Mouse (Mus musculus) forebrain, postnatal 0 days (tissue): ENCODE data around the gene Snx27. TPM values are rescaled to one million over a fixed set of nuclear protein-coding genes. Genes with fewer than 3 reads are reported as not detected.

Experiments
- ATAC-seq: fragments of 200-750 bp; cut with Nextera tagmentation; 2 replicates; pipeline ENCODE4 v1.8.0; 2017; ENCODE audit warnings: mild to moderate bottlenecking, moderate library complexity
- DNase-seq: peaks from one replicate; pipeline ENCODE4 v3.0.0-alpha.2; 2015
- H3K27ac ChIP-seq: fragments of 300-500 bp; sonication (generic); 2 replicates; pipeline ENCODE4 v1.5.1; 2014; ENCODE audit warnings: low read depth, mild to moderate bottlenecking, antibody characterized with exemption, low read length, moderate library complexity, mixed read lengths
- H3K27me3 ChIP-seq: fragments of 300-500 bp; sonication (generic); 2 replicates; pipeline ENCODE4 v1.6.1; 2014; ENCODE audit warnings: mild to moderate bottlenecking, low read length, mixed read lengths; ENCODE audit not compliant: insufficient read depth
- H3K36me3 ChIP-seq: fragments of 300-500 bp; sonication (generic); 2 replicates; pipeline ENCODE4 v1.6.1; 2014; ENCODE audit warnings: mild to moderate bottlenecking, moderate library complexity; ENCODE audit not compliant: insufficient read depth
- H3K4me1 ChIP-seq: fragments of 300-500 bp; sonication (generic); 2 replicates; pipeline ENCODE4 v1.6.1; 2014; ENCODE audit warnings: antibody characterized with exemption; ENCODE audit not compliant: insufficient read depth
- H3K4me2 ChIP-seq: fragments of 300-500 bp; sonication (generic); 2 replicates; pipeline ENCODE4 v1.6.1; 2014; ENCODE audit warnings: low read depth, mild to moderate bottlenecking, moderate library complexity
- H3K4me3 ChIP-seq: fragments of 300-500 bp; sonication (generic); 2 replicates; pipeline ENCODE4 v1.5.1; 2014; ENCODE audit warnings: low read depth, low read length, mixed read lengths
- H3K9ac ChIP-seq: fragments of 300-500 bp; sonication (generic); 2 replicates; pipeline ENCODE4 v1.6.1; 2014; ENCODE audit warnings: mild to moderate bottlenecking
- H3K9me3 ChIP-seq: fragments of 300-500 bp; sonication (generic); 2 replicates; pipeline ENCODE4 v1.6.1; 2016; ENCODE audit warnings: low read length
- CTCF ChIP-seq: sonication (generic); IDR thresholded peaks from 2 replicates; pipeline ENCODE4 v1.5.1; 2016; ENCODE audit warnings: antibody characterized with exemption, control low read depth, low read depth
- WGBS: fragments of 180-500 bp; shearing (Covaris S2); extraction: QIAGEN DNeasy Blood & Tissue Kit; methylation state at CpG from one replicate; pipeline ENCODE4 v1.1.7; 2014; 5-methylcytosine and 5-hydroxymethylcytosine counted together
- polyA plus RNA-seq: library from polyadenylated mRNA; unstranded; fragments of >200 nt; fragmentation: Nextera tagmentation; extraction: Ambion mirVana; gene quantifications from 2 replicates; pipeline ENCODE4 v1.2.1, GENCODE M21; 2015
- total RNA-seq: library from RNA; depleted of rRNA; stranded (reverse); fragments of >200 nt; gene quantifications from 2 replicates; pipeline ENCODE4 v1.2.3, GENCODE M21; 2014

Snx27 gene
- total and polyA plus RNA-seq, 2 experiments from 2014 or later, result 75.2 to 80.0 TPM

- H3K4me3 ChIP-seq, result peak overlapping the region; percentile 80
- no peaks in the 10 kb centered on the region for H3K9me3 ChIP-seq
- peak; percentile 16 for ATAC-seq
- DNase-seq, result no peak
- peak overlapping the region; percentile 97 for H3K9ac ChIP-seq
- TF ChIP-seq CTCF, result 0 out of 2 replicates have a peak, but pooled peaks have one; percentile 13
- H3K4me1 ChIP-seq, result peaks cover 26% of the 10 kb centered on the region
- peaks cover 15% of the 10 kb centered on the region for H3K36me3 ChIP-seq
- WGBS, result 8% methylated on average over 8 of the region's 9 CpGs
- no peaks in the 10 kb centered on the region for H3K27me3 ChIP-seq
- H3K4me2 ChIP-seq, result peak overlapping the region; percentile 93
- peak overlapping the region; percentile 95 for H3K27ac ChIP-seq
Observed at GRCm38 (mm10) chr3:94478591-94479169, 103.8 kb downstream of the Snx27 start.

GRCm38 (mm10) chr3:94477981-94478422 lies 104.5 kb downstream of the Snx27 start, which contains the start of gene Celf3:
Celf3 (plus strand) TSS chr3:94478295.
- peak within 1 kb of the TSS; percentile 95 for H3K27ac ChIP-seq
- peaks cover 15% of the 10 kb centered on the region for H3K36me3 ChIP-seq
- no peaks in the 10 kb centered on the region for H3K9me3 ChIP-seq
- ATAC-seq (peak; percentile 94), DNase-seq (peak; percentile 92)
- no peaks in the 10 kb centered on the region for H3K27me3 ChIP-seq
- WGBS, result 1% methylated on average over 14 of the region's 14 CpGs
- peak within 1 kb of the TSS; percentile 93 for H3K4me2 ChIP-seq
- no peak for TF ChIP-seq CTCF
- H3K4me1 ChIP-seq, result peaks cover 24% of the 10 kb centered on the region
- H3K4me3 ChIP-seq, result peak within 1 kb of the TSS; percentile 80
- H3K9ac ChIP-seq, result peak within 1 kb of the TSS; percentile 97

GRCm38 (mm10) chr3:94477444-94477843 lies 105.1 kb downstream of the Snx27 start:
- 10% methylated on average over 4 of the region's 4 CpGs for WGBS
- peak; percentile 68 for DNase-seq
- Histone ChIP-seq H3K4me1 (peaks cover 24% of the 10 kb centered on the region), H3K27ac (peak overlapping the region; percentile 95), H3K27me3 (no peaks in the 10 kb centered on the region), H3K9ac (peak overlapping the region; percentile 97), H3K9me3 (no peaks in the 10 kb centered on the region), H3K4me2 (peak overlapping the region; percentile 53), H3K36me3 (peaks cover 15% of the 10 kb centered on the region), H3K4me3 (peak overlapping the region; percentile 80)
- TF ChIP-seq CTCF, result 0 out of 2 replicates have a peak, but pooled peaks have one; percentile 6
- ATAC-seq, result peak; percentile 32

- no peak overlapping the region for H3K4me3 ChIP-seq
- H3K27me3 ChIP-seq, result no peaks in the 10 kb centered on the region
- H3K9ac ChIP-seq, result 0 out of 2 replicates have a peak overlapping the region, but pooled peaks have one; percentile 97
- ATAC-seq (no peak), DNase-seq (no peak)
- H3K9me3 ChIP-seq, result no peaks in the 10 kb centered on the region
- peak overlapping the region; percentile 95; the same call in 1 of the 2 replicates for H3K27ac ChIP-seq
- TF ChIP-seq CTCF, result no peak
- no peak overlapping the region for H3K4me2 ChIP-seq
- 62% methylated on average over 8 of the region's 8 CpGs for WGBS
- peaks cover 27% of the 10 kb centered on the region for H3K4me1 ChIP-seq
- peaks cover 10% of the 10 kb centered on the region for H3K36me3 ChIP-seq
Observed at GRCm38 (mm10) chr3:94476301-94477035, 106.0 kb downstream of the Snx27 start.

GRCm38 (mm10) chr3:94473567-94474232 lies 108.8 kb downstream of the Snx27 start:
- no peak overlapping the region for H3K9ac ChIP-seq
- WGBS, result 59% methylated on average over 5 of the region's 5 CpGs

GRCm38 (mm10) chr3:94473115-94473505 lies 109.4 kb downstream of the Snx27 start:
- no peaks in the 10 kb centered on the region for H3K27me3 ChIP-seq
- ATAC-seq (no peak), DNase-seq (no peak)
- H3K27ac ChIP-seq, result peak overlapping the region; percentile 67
- no peak overlapping the region for H3K9ac ChIP-seq
- H3K4me3 ChIP-seq, result no peak overlapping the region
- no peak for TF ChIP-seq CTCF
- no peaks in the 10 kb centered on the region for H3K9me3 ChIP-seq
- no peaks in the 10 kb centered on the region for H3K36me3 ChIP-seq
- no peak overlapping the region for H3K4me2 ChIP-seq
- WGBS, result 28% methylated on average over 10 of the region's 10 CpGs
- peaks cover 23% of the 10 kb centered on the region for H3K4me1 ChIP-seq

More at GRCm38 (mm10) chr3:94473567-94474232, 108.8 kb downstream of the Snx27 start:
- Histone ChIP-seq H3K4me2 (no peak overlapping the region), H3K9me3 (no peaks in the 10 kb centered on the region), H3K36me3 (no peaks in the 10 kb centered on the region), H3K4me1 (peaks cover 23% of the 10 kb centered on the region), H3K4me3 (no peak overlapping the region), H3K27me3 (no peaks in the 10 kb centered on the region), H3K27ac (0 out of 2 replicates have a peak overlapping the region, but pooled peaks have one; percentile 60)
- DNase-seq, result no peak
- ATAC-seq, result no peak
- TF ChIP-seq CTCF, result no peak
